Mouse (Mus musculus) liver, embryonic 14.5 days (tissue): ENCODE measurements around the gene Arl15.

ENCODE experiments used
- CTCF ChIP-seq: IDR thresholded peaks from 2 replicates; pipeline ENCODE4 v1.5.1; 2016; ENCODE audit warnings: antibody characterized with exemption, low read depth, control low read depth
- EP300 ChIP-seq: IDR thresholded peaks from 2 replicates; pipeline ENCODE4 v1.6.1; 2016; ENCODE audit warnings: antibody characterized with exemption, low read depth

DNA sequence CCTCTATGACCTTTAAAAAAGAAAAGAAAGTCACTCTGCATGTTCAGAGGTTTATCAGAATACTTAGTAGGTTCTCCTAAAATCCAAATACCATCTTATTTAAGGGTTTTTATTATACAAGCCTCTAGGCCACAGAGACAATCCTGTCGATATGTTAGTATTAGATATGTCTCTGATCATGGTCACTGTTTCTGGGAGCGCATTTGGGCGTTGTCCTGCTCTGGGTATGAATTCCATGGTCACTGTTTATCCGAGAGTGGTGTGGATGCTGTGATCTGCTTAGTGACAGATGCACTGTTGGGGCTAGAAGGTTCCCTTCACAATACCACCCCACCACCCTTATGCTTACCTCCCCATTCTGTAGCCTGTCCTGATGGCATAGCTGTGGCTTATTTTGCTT lies 320.8 kb downstream of the Arl15 start:
- TF ChIP-seq CTCF (no peak), EP300 (no peak)
